10 mouse cellular contexts compared by ENCODE assay signal in the genomic region with DNA sequence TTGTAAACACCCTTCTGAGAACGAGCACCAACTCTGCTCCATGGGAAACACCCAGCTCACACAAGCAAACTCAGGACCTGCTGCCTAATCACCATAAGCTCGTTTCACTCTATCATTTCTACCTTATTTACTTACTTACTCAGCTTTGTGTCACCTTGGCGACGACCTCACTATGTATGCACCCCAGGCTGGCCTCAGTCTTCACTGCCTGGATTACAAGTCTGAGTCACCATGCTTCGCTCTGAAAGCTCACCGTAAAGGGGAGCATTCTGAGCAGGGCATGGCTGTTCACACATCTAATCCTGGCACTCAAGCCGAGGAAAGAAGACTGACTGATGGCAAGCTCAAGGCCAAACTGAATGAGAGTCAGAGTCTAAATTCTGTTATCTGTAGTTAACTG. TPM values are rescaled to one million over a fixed set of nuclear protein-coding genes. Genes with fewer than 3 reads are reported as not detected.
DNase-seq lines count a peak whose midpoint lies in the region; ATAC-seq lines count a peak whose summit lies in the region.
"Had no signal": no experiment of that assay in that cellular context is flagged by ENCODE, and none has a peak within 500 bp of the region (broad histone marks: within the 10 kb centered on the region; RNA-seq: fewer than 3 reads in every experiment).

No protein-coding gene starts in this region.

- no peaks in the 10 kb centered on the region for H3K9me3 ChIP-seq in midbrain, embryonic 12.5 days
- H3K9me3 ChIP-seq in midbrain, embryonic 15.5 days, result no peaks in the 10 kb centered on the region
- H3K9me3 ChIP-seq in intestine, embryonic 16.5 days (ENCODE audit: control insufficient read depth, low read length), result no peaks in the 10 kb centered on the region

- no peak overlapping the region for H3K27ac ChIP-seq in midbrain, embryonic 12.5 days (replicated peaks)
- no peak overlapping the region for H3K27ac ChIP-seq in midbrain, embryonic 15.5 days
- no peak overlapping the region for H3K27ac ChIP-seq in intestine, embryonic 16.5 days (ENCODE audit: low read length)
- H3K27ac ChIP-seq: liver, embryonic 14.5 days had no signal

- peaks cover 81% of the 10 kb centered on the region for H3K36me3 ChIP-seq in midbrain, embryonic 12.5 days
- H3K36me3 ChIP-seq in midbrain, embryonic 15.5 days (replicated peaks), result peaks cover 34% of the 10 kb centered on the region; the same call in 1 of the 2 replicates
- 0 out of 2 replicates have a peak, but pooled peaks cover 9% of the 10 kb centered on the region for H3K36me3 ChIP-seq in intestine, embryonic 16.5 days (ENCODE audit: control insufficient read depth, insufficient read depth, low read length)

- no peaks in the 10 kb centered on the region for H3K4me1 ChIP-seq in midbrain, embryonic 12.5 days
- no peaks in the 10 kb centered on the region for H3K4me1 ChIP-seq in midbrain, embryonic 15.5 days
- H3K4me1 ChIP-seq in intestine, embryonic 16.5 days (ENCODE audit: control insufficient read depth, insufficient read depth, low read length), result no peaks in the 10 kb centered on the region

- no peak overlapping the region for H3K9ac ChIP-seq in midbrain, embryonic 12.5 days (replicated peaks)
- no peak overlapping the region for H3K9ac ChIP-seq in midbrain, embryonic 15.5 days
- H3K9ac ChIP-seq in intestine, embryonic 16.5 days (ENCODE audit: low read depth, low read length), result no peak overlapping the region
- H3K9ac ChIP-seq: liver, embryonic 14.5 days had no signal

- 0 out of 2 replicates have a peak, but pooled peaks have one; percentile 27 for ATAC-seq in midbrain, embryonic 12.5 days (ENCODE audit: low FRiP score, low read depth)
- no peak for ATAC-seq in midbrain, embryonic 15.5 days (replicated peaks)
- peak; percentile 71 for ATAC-seq in intestine, embryonic 16.5 days

- no peak overlapping the region for H3K4me3 ChIP-seq in midbrain, embryonic 12.5 days
- H3K4me3 ChIP-seq in midbrain, embryonic 15.5 days, result no peak overlapping the region
- H3K4me3 ChIP-seq in intestine, embryonic 16.5 days (ENCODE audit: low read length), result no peak overlapping the region

- 62% methylated on average over 7 of the region's 7 CpGs for WGBS in midbrain, embryonic 12.5 days
- 71% methylated on average over 7 of the region's 7 CpGs for WGBS in midbrain, embryonic 15.5 days
- WGBS in intestine, embryonic 16.5 days, result 60% methylated on average over 7 of the region's 7 CpGs

- DNase-seq in heart, adult 11 months, result peak; percentile 56
- no peak for DNase-seq in heart, adult 8-10 months (ENCODE audit: low spot score)
- peak; percentile 23 for DNase-seq in R1 (ENCODE audit: low read depth, low spot score)
- no peak for DNase-seq in spleen, postnatal 4 days (ENCODE audit: low spot score in 2 of 2)
- DNase-seq in spleen, adult 18-20 months, result no peak
- DNase-seq: cerebellum, adult 2 months had no signal

- H3K27me3 ChIP-seq in midbrain, embryonic 12.5 days, result no peaks in the 10 kb centered on the region
- H3K27me3 ChIP-seq in midbrain, embryonic 15.5 days (replicated peaks), result no peaks in the 10 kb centered on the region
- H3K27me3 ChIP-seq in intestine, embryonic 16.5 days (replicated peaks; ENCODE audit: control insufficient read depth, insufficient read depth, low read length), result no peaks in the 10 kb centered on the region

- H3K4me2 ChIP-seq in midbrain, embryonic 12.5 days (replicated peaks), result no peak overlapping the region
- no peak overlapping the region for H3K4me2 ChIP-seq in midbrain, embryonic 15.5 days
- H3K4me2 ChIP-seq in intestine, embryonic 16.5 days (ENCODE audit: low read depth, low read length), result no peak overlapping the region

RNA-seq across cellular contexts. Expression of a gene that starts 12.5 kb away (rescaled TPM):
- total RNA-seq in heart, adult 8-10 months (2022), result 10 to 100 TPM; 17.3 to 28.2 (median 21.5) TPM
- 0.21 and 0.45 TPM in 2 replicates for polyA plus RNA-seq in midbrain, embryonic 12.5 days (2016; fragmentation: Nextera tagmentation; extraction: Ambion mirVana)
- polyA plus RNA-seq in midbrain, embryonic 15.5 days (2015; fragmentation: Nextera tagmentation; extraction: Ambion mirVana), result 0.41 and 0.58 TPM in 2 replicates
- polyA plus RNA-seq in intestine, embryonic 16.5 days (2015; fragmentation: Nextera tagmentation; extraction: Ambion mirVana), result 140 and 148 TPM in 2 replicates

RNA-seq across cellular contexts. Expression of a gene that starts 13.5 kb away (rescaled TPM):
- 10 to 100 TPM; 61.1 to 70.9 (median 64.9) TPM for total RNA-seq in heart, adult 8-10 months (2022)
- polyA plus RNA-seq in midbrain, embryonic 12.5 days (2016; fragmentation: Nextera tagmentation; extraction: Ambion mirVana), result 174 and 178 TPM in 2 replicates
- polyA plus RNA-seq in midbrain, embryonic 15.5 days (2015; fragmentation: Nextera tagmentation; extraction: Ambion mirVana), result 188 and 198 TPM in 2 replicates
- 106 and 115 TPM in 2 replicates for polyA plus RNA-seq in intestine, embryonic 16.5 days (2015; fragmentation: Nextera tagmentation; extraction: Ambion mirVana)

RNA-seq across cellular contexts. Expression of a gene that starts 57.7 kb away (rescaled TPM):
- 10 to 100 TPM; 15.7 to 25.5 (median 21.1) TPM for total RNA-seq in heart, adult 8-10 months (2022)
- 7.6 and 8.9 TPM in 2 replicates for polyA plus RNA-seq in midbrain, embryonic 12.5 days (2016; fragmentation: Nextera tagmentation; extraction: Ambion mirVana)
- 9.4 and 10.6 TPM in 2 replicates for polyA plus RNA-seq in midbrain, embryonic 15.5 days (2015; fragmentation: Nextera tagmentation; extraction: Ambion mirVana)
- polyA plus RNA-seq in intestine, embryonic 16.5 days (2015; fragmentation: Nextera tagmentation; extraction: Ambion mirVana), result 5.6 and 7.1 TPM in 2 replicates

Comparison
In these comparisons a context has a peak if more than half of its experiments do, and no peak if none do; other contexts are left out.
1. DNase-seq: peak in heart, adult 11 months (single experiment) and R1 (single experiment); none in heart, adult 8-10 months (single experiment), spleen, postnatal 4 days (0 of 2) and spleen, adult 18-20 months (0 of 2).
2. RNA of a gene that starts 12.5 kb away (polyA plus RNA-seq): 140 to 148 TPM in intestine, embryonic 16.5 days; 0.41 to 0.58 TPM in midbrain, embryonic 15.5 days and 0.21 to 0.45 TPM in midbrain, embryonic 12.5 days; every median in the first group is over 10 times any median in the second.